Mouse (Mus musculus) Muller cell, postnatal 12 days (primary cell): ENCODE measurements around the gene Lpcat2.

ENCODE experiments used
- DNase-seq: peaks from one replicate; pipeline ENCODE4 v3.0.0-alpha.2; 2015; ENCODE audit errors: inconsistent ontology term

Lpcat2 gene

DNA sequence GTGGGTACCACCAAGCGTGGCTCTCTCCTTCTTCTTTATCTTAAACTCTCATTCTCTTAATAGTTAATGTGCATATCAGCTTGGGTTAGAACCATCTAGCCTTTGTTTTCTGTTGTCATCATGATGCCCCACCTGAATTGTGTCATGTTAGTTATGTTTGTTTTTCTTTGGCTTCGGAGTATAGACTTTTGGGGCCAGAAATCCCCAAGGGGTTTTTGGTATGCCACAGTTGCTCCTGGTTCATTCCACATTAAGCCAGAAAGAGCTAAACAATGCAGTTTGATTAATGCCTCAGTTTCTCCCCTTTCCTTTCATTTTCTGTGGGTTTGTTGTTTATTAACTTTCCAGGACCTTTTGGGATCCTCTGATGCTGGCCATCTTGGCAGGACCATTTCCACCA lies 53.3 kb downstream of the Lpcat2 start:
- no peak for DNase-seq

- no peak for DNase-seq
Measured at GRCm38 (mm10) chr8:92911477-92911876, 56.3 kb downstream of the Lpcat2 start.

DNA sequence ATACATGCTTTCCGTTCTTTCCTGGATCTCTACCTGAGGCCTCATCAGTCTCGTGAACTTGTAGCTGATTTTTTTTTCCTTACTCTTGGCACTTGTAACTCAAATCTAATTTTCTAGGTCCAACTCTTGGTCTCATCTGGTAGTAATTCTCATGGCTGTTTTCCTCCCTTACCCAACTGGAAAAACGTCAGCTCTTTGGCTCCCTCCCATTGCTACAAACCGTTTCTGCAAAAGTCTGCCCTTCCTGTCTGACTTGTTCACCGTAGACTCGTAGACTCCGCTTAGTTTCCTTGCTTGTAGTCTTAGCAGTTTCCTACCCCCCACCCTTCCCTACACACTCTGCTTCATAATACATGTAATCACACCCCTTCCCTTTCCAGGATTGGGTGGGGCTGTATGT lies 58.3 kb downstream of the Lpcat2 start:
- no peak for DNase-seq

GRCm38 (mm10) chr8:92916082-92916481 lies 60.9 kb downstream of the Lpcat2 start:
- DNase-seq = no peak

- no peak for DNase-seq
Measured at GRCm38 (mm10) chr8:92921768-92922167, 66.6 kb downstream of the Lpcat2 start.

DNA sequence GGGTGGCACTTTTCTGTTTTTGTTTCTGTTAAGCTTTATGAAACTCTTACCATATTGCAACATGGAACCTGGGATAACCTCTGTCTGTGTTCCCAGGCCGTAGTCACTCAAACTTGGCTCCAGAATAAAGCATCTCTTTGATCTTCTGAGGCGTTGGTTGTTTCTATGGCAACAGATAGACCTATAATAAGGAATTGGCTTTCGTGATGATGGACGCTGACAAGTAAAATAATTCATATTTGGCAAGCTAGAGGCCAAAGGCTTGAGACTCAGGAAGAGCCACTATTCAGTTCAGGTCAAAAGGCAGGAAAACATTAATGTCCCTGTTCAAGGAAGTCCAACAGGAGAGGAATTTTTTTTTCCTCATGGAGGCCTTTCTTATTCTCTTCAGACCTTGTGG lies 73.8 kb downstream of the Lpcat2 start:
- DNase-seq = no peak

DNA sequence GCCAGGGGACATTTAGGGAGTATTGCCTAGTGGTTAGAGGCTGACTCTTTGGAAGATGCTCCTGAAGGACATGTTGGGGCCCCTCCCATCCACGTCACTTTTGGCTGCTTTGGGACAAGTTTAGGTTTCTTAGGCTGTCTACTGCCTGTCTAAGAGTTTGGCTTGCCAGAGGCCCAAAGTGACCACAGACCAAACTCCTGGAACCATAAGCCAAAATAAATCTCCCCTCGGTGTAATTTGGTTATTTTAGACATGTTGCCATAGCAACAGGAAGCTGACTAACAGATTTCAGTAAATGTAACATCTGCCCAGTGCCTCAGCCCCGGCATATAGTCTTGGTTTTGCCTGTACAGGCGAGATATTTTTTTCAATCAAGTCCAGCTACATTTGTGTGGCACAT lies 82.9 kb downstream of the Lpcat2 start:
- no peak for DNase-seq

- DNase-seq = no peak
Measured at GRCm38 (mm10) chr8:92949071-92949470, 93.9 kb downstream of the Lpcat2 start.

- no peak for DNase-seq
Measured at GRCm38 (mm10) chr8:92950639-92951371, 95.7 kb downstream of the Lpcat2 start.

DNA sequence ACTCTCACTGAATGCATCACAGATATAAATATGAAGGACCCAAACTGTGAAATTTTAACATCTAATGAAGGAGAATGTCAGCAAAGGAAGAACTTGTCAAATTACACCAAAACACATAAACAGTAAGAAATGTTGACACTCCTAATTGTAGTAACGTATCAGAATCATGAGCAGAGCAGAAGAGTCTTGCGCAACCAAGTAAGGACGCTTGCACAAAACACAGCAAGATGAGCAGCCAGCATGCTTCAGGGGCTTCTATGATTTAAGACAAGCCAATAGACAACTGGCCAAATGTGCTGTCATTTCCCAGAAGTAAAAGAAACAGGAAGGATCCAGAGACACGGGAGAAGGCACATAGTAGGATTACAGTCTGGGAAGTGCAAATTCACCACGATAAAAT lies 98.9 kb downstream of the Lpcat2 start:
- no peak for DNase-seq

DNA sequence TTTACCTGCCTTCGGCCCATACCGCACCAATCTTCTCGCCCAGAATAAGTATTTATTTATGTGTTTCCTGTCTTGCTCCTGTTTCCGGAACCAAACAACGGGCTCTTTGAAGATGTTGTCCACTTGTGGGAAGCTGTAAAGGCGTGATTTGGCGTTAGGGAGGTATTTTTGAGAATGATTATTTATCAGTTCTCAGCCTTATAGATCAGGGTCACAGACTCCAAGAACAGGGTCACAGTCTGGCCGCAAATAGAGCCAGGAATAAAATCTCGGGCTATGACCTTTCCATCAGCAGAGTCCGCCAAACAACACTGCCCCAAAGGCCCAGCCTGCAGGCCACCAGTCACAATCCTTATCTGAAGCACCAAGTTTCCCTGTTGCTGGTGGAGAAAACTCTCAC lies 104.6 kb downstream of the Lpcat2 start, which contains the start of gene Slc6a2:
TSS of gene Slc6a2 (plus strand) at position 301 of the 400 bp plus-strand sequence.
- no peak for DNase-seq

GRCm38 (mm10) chr8:92960451-92960911 lies 105.3 kb downstream of the Lpcat2 start:
- peak; percentile 19 for DNase-seq

GRCm38 (mm10) chr8:92961088-92961487 lies 105.9 kb downstream of the Lpcat2 start:
- no peak for DNase-seq

GRCm38 (mm10) chr8:92964556-92964955 lies 109.4 kb downstream of the Lpcat2 start:
- no peak for DNase-seq
